Mouse (Mus musculus): Measurements from ENCODE around the gene 1600002K03Rik. TPM values are rescaled to one million over a fixed set of nuclear protein-coding genes. Genes with fewer than 3 reads are reported as not detected.

1600002K03Rik gene
- polyA plus RNA-seq (2015; fragmentation: Nextera tagmentation; extraction: Ambion mirVana): 11.6 and 14.7 TPM in 2 replicates

- ATAC-seq (ENCODE audit: borderline replicate concordance, extremely low read depth, low FRiP score, low TSS enrichment): peak; percentile 72
- Histone ChIP-seq H3K27ac (peak within 1 kb of the TSS; percentile 93), H3K9ac (peak within 1 kb of the TSS; percentile 60), H3K27me3 (no peaks in the 10 kb centered on the region), H3K4me3 (peak within 1 kb of the TSS; percentile 69), H3K4me1 (peaks cover 37% of the 10 kb centered on the region), H3K36me3 (peaks cover 26% of the 10 kb centered on the region), H3K4me2 (peak within 1 kb of the TSS; percentile 73), H3K9me3 (no peaks in the 10 kb centered on the region)
- WGBS: 8% methylated on average over 35 of the region's 35 CpGs
Measured at GRCm38 (mm10) chr10:80172527-80173292, at the start of gene 1600002K03Rik. TSS of gene 1600002K03Rik (plus strand) at chr10:80172944.

- Histone ChIP-seq H3K9ac (no peak overlapping the region), H3K4me1 (peaks cover 9% of the 10 kb centered on the region), H3K4me2 (no peak overlapping the region), H3K36me3 (peaks cover 72% of the 10 kb centered on the region), H3K9me3 (no peaks in the 10 kb centered on the region), H3K27ac (no peak overlapping the region), H3K27me3 (no peaks in the 10 kb centered on the region), H3K4me3 (no peak overlapping the region)
- WGBS: 86% methylated on average over 9 of the region's 9 CpGs
- no peak for ATAC-seq (ENCODE audit: borderline replicate concordance, extremely low read depth, low FRiP score, low TSS enrichment)
Measured at GRCm38 (mm10) chr10:80123932-80124562, 48.7 kb upstream of the 1600002K03Rik start.

- WGBS: 96% methylated on average over 8 of the region's 8 CpGs
Measured at GRCm38 (mm10) chr10:80127920-80128319, 44.8 kb upstream of the 1600002K03Rik start.

GRCm38 (mm10) chr10:80129846-80130245, 42.9 kb upstream of the 1600002K03Rik start:
- no peak overlapping the region for H3K4me2 ChIP-seq

More at GRCm38 (mm10) chr10:80127920-80128319, 44.8 kb upstream of the 1600002K03Rik start:
- Histone ChIP-seq H3K9me3 (no peaks in the 10 kb centered on the region), H3K4me3 (no peak overlapping the region), H3K27me3 (no peaks in the 10 kb centered on the region), H3K36me3 (peaks cover 83% of the 10 kb centered on the region), H3K4me1 (0 out of 2 replicates have a peak, but pooled peaks cover 11% of the 10 kb centered on the region), H3K4me2 (no peak overlapping the region), H3K9ac (no peak overlapping the region), H3K27ac (no peak overlapping the region)
- no peak for ATAC-seq (ENCODE audit: borderline replicate concordance, extremely low read depth, low FRiP score, low TSS enrichment)

GRCm38 (mm10) chr10:80130403-80131031, 42.2 kb upstream of the 1600002K03Rik start:
- Histone ChIP-seq H3K27ac (no peak overlapping the region), H3K9me3 (no peaks in the 10 kb centered on the region), H3K36me3 (peaks cover 69% of the 10 kb centered on the region), H3K9ac (no peak overlapping the region), H3K4me1 (peaks cover 16% of the 10 kb centered on the region), H3K4me3 (no peak overlapping the region), H3K4me2 (no peak overlapping the region), H3K27me3 (peaks cover 5% of the 10 kb centered on the region; the same call in 1 of the 2 replicates)
- WGBS: 71% methylated on average over 18 of the region's 18 CpGs
- no peak for ATAC-seq (ENCODE audit: borderline replicate concordance, extremely low read depth, low FRiP score, low TSS enrichment)

More at GRCm38 (mm10) chr10:80129846-80130245, 42.9 kb upstream of the 1600002K03Rik start:
- H3K9ac ChIP-seq: no peak overlapping the region
- H3K9me3 ChIP-seq: no peaks in the 10 kb centered on the region
- H3K27me3 ChIP-seq: no peaks in the 10 kb centered on the region
- peaks cover 73% of the 10 kb centered on the region for H3K36me3 ChIP-seq
- no peak overlapping the region for H3K27ac ChIP-seq
- WGBS: 86% methylated on average over 9 of the region's 9 CpGs
- peaks cover 16% of the 10 kb centered on the region for H3K4me1 ChIP-seq
- ATAC-seq (ENCODE audit: borderline replicate concordance, extremely low read depth, low FRiP score, low TSS enrichment): no peak
- no peak overlapping the region for H3K4me3 ChIP-seq

- Histone ChIP-seq H3K4me2 (peak overlapping the region; percentile 14; the same call in 1 of the 2 replicates), H3K4me1 (peaks cover 21% of the 10 kb centered on the region), H3K9me3 (no peaks in the 10 kb centered on the region)
Measured at GRCm38 (mm10) chr10:80131316-80131951, 41.3 kb upstream of the 1600002K03Rik start.

GRCm38 (mm10) chr10:80131952-80132350, 40.8 kb upstream of the 1600002K03Rik start:
- Histone ChIP-seq H3K4me3 (no peak overlapping the region), H3K9ac (no peak overlapping the region), H3K27ac (no peak overlapping the region), H3K36me3 (peaks cover 55% of the 10 kb centered on the region), H3K4me2 (peak overlapping the region; percentile 14; the same call in 1 of the 2 replicates), H3K9me3 (no peaks in the 10 kb centered on the region), H3K27me3 (peaks cover 19% of the 10 kb centered on the region), H3K4me1 (peaks cover 26% of the 10 kb centered on the region)
- WGBS: 57% methylated on average over 27 of the region's 27 CpGs
- ATAC-seq (ENCODE audit: borderline replicate concordance, extremely low read depth, low FRiP score, low TSS enrichment): no peak

More at GRCm38 (mm10) chr10:80131316-80131951, 41.3 kb upstream of the 1600002K03Rik start:
- H3K9ac ChIP-seq: no peak overlapping the region
- H3K27ac ChIP-seq: no peak overlapping the region
- H3K27me3 ChIP-seq: peaks cover 14% of the 10 kb centered on the region
- 27% methylated on average over 55 of the region's 55 CpGs for WGBS
- no peak overlapping the region for H3K4me3 ChIP-seq
- ATAC-seq (ENCODE audit: borderline replicate concordance, extremely low read depth, low FRiP score, low TSS enrichment): no peak
- H3K36me3 ChIP-seq: peaks cover 60% of the 10 kb centered on the region

- peaks cover 41% of the 10 kb centered on the region for H3K36me3 ChIP-seq
- H3K9me3 ChIP-seq: no peaks in the 10 kb centered on the region
- no peak overlapping the region for H3K4me2 ChIP-seq
- ATAC-seq (ENCODE audit: borderline replicate concordance, extremely low read depth, low FRiP score, low TSS enrichment): no peak
- H3K4me3 ChIP-seq: no peak overlapping the region
- H3K9ac ChIP-seq: no peak overlapping the region
- H3K4me1 ChIP-seq: peaks cover 40% of the 10 kb centered on the region
- 70% methylated on average over 8 of the region's 8 CpGs for whole genome bisulfite sequencing
- H3K27me3 ChIP-seq: peaks cover 33% of the 10 kb centered on the region
- no peak overlapping the region for H3K27ac ChIP-seq
Measured at GRCm38 (mm10) chr10:80133226-80133849, 39.4 kb upstream of the 1600002K03Rik start.

GRCm38 (mm10) chr10:80134421-80134820, 38.3 kb upstream of the 1600002K03Rik start:
- Histone ChIP-seq H3K27ac (no peak overlapping the region), H3K4me3 (no peak overlapping the region)
- 86% methylated on average over 9 of the region's 9 CpGs for WGBS

GRCm38 (mm10) chr10:80135161-80135560, 37.6 kb upstream of the 1600002K03Rik start:
- H3K27me3 ChIP-seq: peaks cover 51% of the 10 kb centered on the region
- H3K4me3 ChIP-seq: no peak overlapping the region
- 78% methylated on average over 10 of the region's 10 CpGs for WGBS
- no peaks in the 10 kb centered on the region for H3K9me3 ChIP-seq
- no peak overlapping the region for H3K27ac ChIP-seq
- peaks cover 50% of the 10 kb centered on the region for H3K4me1 ChIP-seq
- no peak overlapping the region for H3K4me2 ChIP-seq
- ATAC-seq (ENCODE audit: borderline replicate concordance, extremely low read depth, low FRiP score, low TSS enrichment): no peak
- H3K36me3 ChIP-seq: peaks cover 23% of the 10 kb centered on the region
- H3K9ac ChIP-seq: no peak overlapping the region

More at GRCm38 (mm10) chr10:80134421-80134820, 38.3 kb upstream of the 1600002K03Rik start:
- no peak overlapping the region for H3K9ac ChIP-seq
- H3K27me3 ChIP-seq: peaks cover 43% of the 10 kb centered on the region
- H3K9me3 ChIP-seq: no peaks in the 10 kb centered on the region
- H3K36me3 ChIP-seq: peaks cover 30% of the 10 kb centered on the region
- no peak for ATAC-seq (ENCODE audit: borderline replicate concordance, extremely low read depth, low FRiP score, low TSS enrichment)
- H3K4me2 ChIP-seq: no peak overlapping the region
- H3K4me1 ChIP-seq: peaks cover 48% of the 10 kb centered on the region

GRCm38 (mm10) chr10:80135641-80136040, 37.1 kb upstream of the 1600002K03Rik start:
- Histone ChIP-seq H3K4me2 (no peak overlapping the region), H3K9ac (no peak overlapping the region), H3K27ac (no peak overlapping the region), H3K4me1 (peaks cover 51% of the 10 kb centered on the region), H3K9me3 (no peaks in the 10 kb centered on the region), H3K27me3 (peaks cover 53% of the 10 kb centered on the region), H3K4me3 (no peak overlapping the region), H3K36me3 (peaks cover 18% of the 10 kb centered on the region)
- WGBS: 86% methylated on average over 1 of the region's 1 CpGs
- no peak for ATAC-seq (ENCODE audit: borderline replicate concordance, extremely low read depth, low FRiP score, low TSS enrichment)
